In the genomic region with DNA sequence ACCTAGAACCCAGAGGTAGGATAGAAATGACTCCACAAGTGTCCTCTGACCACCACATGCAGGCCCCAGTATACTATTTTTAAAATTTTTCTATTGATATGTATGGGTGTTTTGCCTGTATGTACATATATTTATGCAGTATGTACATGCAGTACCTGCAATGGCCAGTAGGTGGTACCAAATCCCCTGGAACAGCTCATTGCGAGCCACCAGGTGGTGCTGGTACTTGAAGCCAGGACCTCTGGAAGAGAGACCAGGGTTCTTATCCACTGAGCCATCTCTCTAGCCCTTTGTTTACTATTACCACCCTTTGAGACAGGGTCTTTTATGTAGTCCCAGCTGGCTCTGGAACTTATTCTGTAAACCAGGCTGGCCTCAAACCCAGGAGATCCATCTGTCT, we compare ENCODE assay signal across 7 mouse cellular contexts. TPM values are rescaled to one million over a fixed set of nuclear protein-coding genes. Genes with fewer than 3 reads are reported as not detected.
DNase-seq lines count a peak whose midpoint lies in the region; ATAC-seq and TF ChIP-seq lines count a peak whose summit lies in the region.

No protein-coding gene starts in this region.

- no peak overlapping the region for H3K27ac ChIP-seq in hindbrain, postnatal 0 days
- 0 out of 2 replicates have a peak overlapping the region, but pooled peaks have one; percentile 97 for H3K27ac ChIP-seq in liver, embryonic 15.5 days (replicated peaks)

- WGBS in hindbrain, postnatal 0 days = 52% methylated on average over 1 of the region's 1 CpGs
- WGBS in liver, embryonic 15.5 days (ENCODE audit: insufficient replicate concordance) = 11% methylated on average over 1 of the region's 1 CpGs

- no peaks in the 10 kb centered on the region for H3K9me3 ChIP-seq in hindbrain, postnatal 0 days (ENCODE audit: low read length)
- no peaks in the 10 kb centered on the region for H3K9me3 ChIP-seq in liver, embryonic 15.5 days (replicated peaks)

- TF ChIP-seq CTCF in hindbrain, postnatal 0 days (IDR thresholded peaks at IDR 0.05; ENCODE audit: low read depth) = peak; percentile 91

- H3K4me1 ChIP-seq in hindbrain, postnatal 0 days (ENCODE audit: insufficient read depth, low read length) = peaks cover 6% of the 10 kb centered on the region
- peaks cover 60% of the 10 kb centered on the region for H3K4me1 ChIP-seq in liver, embryonic 15.5 days (replicated peaks)

- DNase-seq in urinary bladder, postnatal 25 days (ENCODE audit: low spot score) = peak; percentile 58
- no peak for DNase-seq in urinary bladder, postnatal 10 days (ENCODE audit: low spot score)
- peak; percentile 62 for DNase-seq in adrenal gland, adult 2 months
- peak; percentile 52 for DNase-seq in embryo, embryonic 11.5 days (ENCODE audit: low read depth, low spot score)
- DNase-seq in hindbrain, postnatal 0 days (ENCODE audit: low spot score) = peak; percentile 77
- DNase-seq in right cerebral cortex, adult 2 months (ENCODE audit: low spot score in 2 of 2) = peak; percentile 64 to 66

- no peak overlapping the region for H3K4me2 ChIP-seq in hindbrain, postnatal 0 days (ENCODE audit: low read depth, low read length)
- no peak overlapping the region for H3K4me2 ChIP-seq in liver, embryonic 15.5 days

- no peak overlapping the region for H3K4me3 ChIP-seq in hindbrain, postnatal 0 days (ENCODE audit: low read length)
- no peak overlapping the region for H3K4me3 ChIP-seq in liver, embryonic 15.5 days (replicated peaks)

- peaks cover under 1% of the 10 kb centered on the region; the same call in 1 of the 2 replicates for H3K36me3 ChIP-seq in hindbrain, postnatal 0 days (ENCODE audit: insufficient read depth, low read length)
- H3K36me3 ChIP-seq in liver, embryonic 15.5 days (replicated peaks) = peaks cover 13% of the 10 kb centered on the region

- no peak for ATAC-seq in hindbrain, postnatal 0 days
- no peak for ATAC-seq in liver, embryonic 15.5 days (ENCODE audit: insufficient read depth)

- no peak overlapping the region for H3K9ac ChIP-seq in hindbrain, postnatal 0 days (replicated peaks; ENCODE audit: low read length)
- no peak overlapping the region for H3K9ac ChIP-seq in liver, embryonic 15.5 days

- no peaks in the 10 kb centered on the region for H3K27me3 ChIP-seq in hindbrain, postnatal 0 days (ENCODE audit: insufficient read depth, low read length)
- H3K27me3 ChIP-seq in liver, embryonic 15.5 days = no peaks in the 10 kb centered on the region

RNA-seq across cellular contexts. Expression of a gene that starts 2.3 kb away (rescaled TPM):
- total RNA-seq in adrenal gland, adult 2 months (2021) = 10 to 100 TPM; 33.8 to 40.2 TPM
- 51.2 and 67.5 TPM in 2 replicates for polyA plus RNA-seq in adrenal gland, adult 2 months (2012; rRNA removed)
- total RNA-seq in hindbrain, postnatal 0 days (2014; rRNA removed) = 41.8 and 43.1 TPM in 2 replicates
- polyA plus RNA-seq in hindbrain, postnatal 0 days (2015; fragmentation: Nextera tagmentation; extraction: Ambion mirVana) = 17.4 and 17.9 TPM in 2 replicates
- 12.7 and 15.2 TPM in 2 replicates for polyA plus RNA-seq in liver, embryonic 15.5 days (2015; fragmentation: Nextera tagmentation; extraction: Ambion mirVana)
